Mouse (Mus musculus) forebrain, embryonic 13.5 days (tissue): ENCODE data around the gene Cep72. TPM values are rescaled to one million over a fixed set of nuclear protein-coding genes. Genes with fewer than 3 reads are reported as not detected.
"Not testable (repeated sequence)": the region's sequence is repeated elsewhere in the genome, so short reads cannot be mapped to it uniquely, and the experiment has no call there.

ENCODE experiments used
- ATAC-seq: fragments of 200-750 bp; cut with Nextera tagmentation; 2 replicates; pipeline ENCODE4 v1.8.0; 2017
- H3K27ac ChIP-seq: fragments of 300-500 bp; sonication (generic); 2 replicates; pipeline ENCODE4 v1.5.1; 2015; ENCODE audit warnings: inconsistent platforms, mild to moderate bottlenecking, moderate library complexity
- H3K27me3 ChIP-seq: fragments of 300-500 bp; sonication (generic); 2 replicates; pipeline ENCODE4 v1.6.1; 2015; ENCODE audit warnings: mild to moderate bottlenecking, inconsistent platforms
- H3K36me3 ChIP-seq: fragments of 300-500 bp; sonication (generic); 2 replicates; pipeline ENCODE4 v1.6.1; 2015; ENCODE audit warnings: mild to moderate bottlenecking, inconsistent platforms; ENCODE audit not compliant: poor library complexity, severe bottlenecking
- H3K4me1 ChIP-seq: fragments of 300-500 bp; sonication (generic); 2 replicates; pipeline ENCODE4 v1.6.1; 2015; ENCODE audit warnings: inconsistent platforms
- H3K4me2 ChIP-seq: fragments of 300-500 bp; sonication (generic); 2 replicates; pipeline ENCODE4 v1.6.1; 2015; ENCODE audit warnings: inconsistent platforms, mild to moderate bottlenecking, moderate library complexity
- H3K4me3 ChIP-seq: fragments of 300-500 bp; sonication (generic); 2 replicates; pipeline ENCODE4 v1.5.1; 2015; ENCODE audit warnings: mild to moderate bottlenecking, inconsistent platforms
- H3K9ac ChIP-seq: fragments of 300-500 bp; sonication (generic); 2 replicates; pipeline ENCODE4 v1.6.1; 2015; ENCODE audit warnings: mild to moderate bottlenecking, inconsistent platforms
- H3K9me3 ChIP-seq: fragments of 300-500 bp; sonication (generic); replicated peaks from 2 replicates; pipeline ENCODE4 v1.6.1; 2016; ENCODE audit warnings: inconsistent platforms
- WGBS: fragments of 180-500 bp; shearing (Covaris S2); methylation state at CpG from one replicate; pipeline ENCODE4 v1.1.7; 2015; 5-methylcytosine and 5-hydroxymethylcytosine counted together
- polyA plus RNA-seq: library from polyadenylated mRNA; unstranded; fragments of >200 nt; fragmentation: Nextera tagmentation; extraction: Ambion mirVana; gene quantifications from 2 replicates; pipeline ENCODE4 v1.2.1, GENCODE M21; 2015

Gene Cep72
- polyA plus RNA-seq, 1 experiment from 2014 or later: 15.0 TPM

- peaks cover 9% of the 10 kb centered on the region for H3K4me1 ChIP-seq
- no peak overlapping the region for H3K4me3 ChIP-seq
- WGBS: 79% methylated on average over 2 of the region's 2 CpGs
- peaks cover 23% of the 10 kb centered on the region for H3K36me3 ChIP-seq
- ATAC-seq: no peak
- H3K4me2 ChIP-seq: no peak overlapping the region
- H3K9me3 ChIP-seq: no peaks in the 10 kb centered on the region
- H3K27ac ChIP-seq: no peak overlapping the region
- H3K27me3 ChIP-seq: no peaks in the 10 kb centered on the region
- no peak overlapping the region for H3K9ac ChIP-seq
Measured at GRCm38 (mm10) chr13:74028116-74028515, 34.0 kb downstream of the Cep72 start.

- H3K27me3 ChIP-seq: no peaks in the 10 kb centered on the region
- no peaks in the 10 kb centered on the region for H3K9me3 ChIP-seq
- WGBS: 15% methylated on average over 2 of the region's 2 CpGs
- no peak overlapping the region for H3K4me3 ChIP-seq
- peaks cover 9% of the 10 kb centered on the region for H3K4me1 ChIP-seq
- no peak overlapping the region for H3K27ac ChIP-seq
- peaks cover 8% of the 10 kb centered on the region for H3K36me3 ChIP-seq
- H3K4me2 ChIP-seq: no peak overlapping the region
- H3K9ac ChIP-seq: no peak overlapping the region
- peak; percentile 66 for ATAC-seq
Measured at GRCm38 (mm10) chr13:74026215-74026614, 35.9 kb downstream of the Cep72 start.

GRCm38 (mm10) chr13:74025151-74026081, 36.7 kb downstream of the Cep72 start:
- ATAC-seq: peak; percentile 19
- H3K27ac ChIP-seq: no peak overlapping the region

GRCm38 (mm10) chr13:74019006-74019405, 43.1 kb downstream of the Cep72 start:
- not testable (repeated sequence) for H3K27ac ChIP-seq, H3K4me2 ChIP-seq, H3K9ac ChIP-seq, H3K4me1 ChIP-seq, H3K9me3 ChIP-seq, H3K4me3 ChIP-seq, H3K27me3 ChIP-seq, ATAC-seq, H3K36me3 ChIP-seq
- 88% methylated on average over 8 of the region's 8 CpGs for WGBS

More at GRCm38 (mm10) chr13:74025151-74026081, 36.7 kb downstream of the Cep72 start:
- H3K9me3 ChIP-seq: no peaks in the 10 kb centered on the region
- H3K9ac ChIP-seq: no peak overlapping the region
- 71% methylated on average over 4 of the region's 4 CpGs for WGBS
- peaks cover 9% of the 10 kb centered on the region for H3K4me1 ChIP-seq
- no peak overlapping the region for H3K4me2 ChIP-seq
- no peaks in the 10 kb centered on the region for H3K27me3 ChIP-seq
- H3K4me3 ChIP-seq: no peak overlapping the region
- H3K36me3 ChIP-seq: 0 out of 2 replicates have a peak, but pooled peaks cover under 1% of the 10 kb centered on the region

GRCm38 (mm10) chr13:74017426-74017825, 44.7 kb downstream of the Cep72 start:
- no peak overlapping the region for H3K4me2 ChIP-seq
- no peaks in the 10 kb centered on the region for H3K27me3 ChIP-seq
- no peaks in the 10 kb centered on the region for H3K36me3 ChIP-seq
- WGBS: 80% methylated on average over 4 of the region's 4 CpGs
- H3K9me3 ChIP-seq: no peaks in the 10 kb centered on the region
- H3K9ac ChIP-seq: no peak overlapping the region
- ATAC-seq: no peak
- H3K4me1 ChIP-seq: no peaks in the 10 kb centered on the region
- H3K27ac ChIP-seq: no peak overlapping the region
- H3K4me3 ChIP-seq: no peak overlapping the region

GRCm38 (mm10) chr13:74015908-74016307, 46.2 kb downstream of the Cep72 start:
- no peaks in the 10 kb centered on the region for H3K27me3 ChIP-seq
- ATAC-seq: no peak
- no peak overlapping the region for H3K4me3 ChIP-seq
- no peak overlapping the region for H3K9ac ChIP-seq
- H3K4me1 ChIP-seq: peaks cover under 1% of the 10 kb centered on the region; the same call in 1 of the 2 replicates
- WGBS: 81% methylated on average over 4 of the region's 4 CpGs
- no peaks in the 10 kb centered on the region for H3K9me3 ChIP-seq
- no peak overlapping the region for H3K27ac ChIP-seq
- no peak overlapping the region for H3K4me2 ChIP-seq
- H3K36me3 ChIP-seq: no peaks in the 10 kb centered on the region

- Histone ChIP-seq H3K27me3 (peaks cover 17% of the 10 kb centered on the region), H3K36me3 (no peaks in the 10 kb centered on the region), H3K4me1 (peaks cover 8% of the 10 kb centered on the region; the same call in 1 of the 2 replicates), H3K9ac (peak overlapping the region; percentile 65; the same call in 1 of the 2 replicates), H3K4me2 (peak overlapping the region; percentile 99), H3K9me3 (no peaks in the 10 kb centered on the region), H3K4me3 (peak overlapping the region; percentile 62), H3K27ac (peak overlapping the region; percentile 48)
- 12% methylated on average over 3 of the region's 3 CpGs for WGBS
- 0 out of 2 replicates have a peak, but pooled peaks have one; percentile 11 for ATAC-seq
Measured at GRCm38 (mm10) chr13:74010678-74011077, 51.4 kb downstream of the Cep72 start.

GRCm38 (mm10) chr13:74009791-74010614, 52.1 kb downstream of the Cep72 start:
- Histone ChIP-seq H3K4me2 (peak overlapping the region; percentile 99), H3K27me3 (peaks cover 17% of the 10 kb centered on the region), H3K27ac (peak overlapping the region; percentile 48), H3K4me3 (peak overlapping the region; percentile 62), H3K36me3 (no peaks in the 10 kb centered on the region), H3K9ac (peak overlapping the region; percentile 65), H3K4me1 (peaks cover 8% of the 10 kb centered on the region; the same call in 1 of the 2 replicates), H3K9me3 (no peaks in the 10 kb centered on the region)
- peak; percentile 64 for ATAC-seq
- 1% methylated on average over 55 of the region's 55 CpGs for WGBS

GRCm38 (mm10) chr13:74008948-74009718, 53.0 kb downstream of the Cep72 start, which contains the start of gene Tppp:
Tppp (plus strand) TSS chr13:74009407.
- Histone ChIP-seq H3K4me1 (peaks cover 8% of the 10 kb centered on the region; the same call in 1 of the 2 replicates), H3K27ac (peak within 1 kb of the TSS; percentile 48; the same call in 1 of the 2 replicates), H3K27me3 (peaks cover 17% of the 10 kb centered on the region), H3K4me2 (peak within 1 kb of the TSS; percentile 99), H3K36me3 (no peaks in the 10 kb centered on the region), H3K9ac (peak within 1 kb of the TSS; percentile 65), H3K4me3 (peak within 1 kb of the TSS; percentile 62), H3K9me3 (no peaks in the 10 kb centered on the region)
- peak; percentile 94 for ATAC-seq
- under 1% methylated on average over 56 of the region's 56 CpGs for WGBS

- H3K9ac ChIP-seq, ATAC-seq, H3K27ac ChIP-seq, H3K4me1 ChIP-seq, H3K9me3 ChIP-seq, H3K4me2 ChIP-seq, H3K36me3 ChIP-seq, H3K4me3 ChIP-seq: not testable (repeated sequence)
- 77% methylated on average over 2 of the region's 2 CpGs for WGBS
- H3K27me3 ChIP-seq: peaks cover 17% of the 10 kb centered on the region
Measured at GRCm38 (mm10) chr13:74008216-74008615, 53.9 kb downstream of the Cep72 start.

GRCm38 (mm10) chr13:74006881-74007280, 55.2 kb downstream of the Cep72 start:
- WGBS: 87% methylated on average over 4 of the region's 4 CpGs
- ATAC-seq: not testable (repeated sequence)

More at GRCm38 (mm10) chr13:74006881-74007280, 55.2 kb downstream of the Cep72 start:
- not testable (repeated sequence) for H3K36me3 ChIP-seq, H3K9ac ChIP-seq, H3K9me3 ChIP-seq, H3K4me3 ChIP-seq, H3K4me2 ChIP-seq, H3K27ac ChIP-seq, H3K4me1 ChIP-seq
- peaks cover 17% of the 10 kb centered on the region for H3K27me3 ChIP-seq
